Mouse (Mus musculus): ENCODE measurements around the gene Med27.

GRCm38 (mm10) chr2:29400812-29401211 lies 54.2 kb downstream of the Med27 start:
- TF ChIP-seq POLR2A (IDR thresholded peaks at IDR 0.05; ENCODE audit: insufficient read length, low read depth) (no peak), TCF3 (IDR thresholded peaks at IDR 0.05; ENCODE audit: insufficient read length, low read depth) (no peak), USF1 (IDR thresholded peaks at IDR 0.05; ENCODE audit: low read depth) (no peak), TCF12 (IDR thresholded peaks at IDR 0.05; ENCODE audit: insufficient read depth, poor library complexity, severe bottlenecking) (no peak), POLR2AphosphoS2 (IDR thresholded peaks at IDR 0.05; ENCODE audit: insufficient read length, low read depth) (no peak)

Data from myocyte (in vitro differentiated cells).